Mouse (Mus musculus): ENCODE measurements at regions not wholly inside any gene's neighbourhood (a gene's known extent, or its start where the extent isn't known, plus 50 kb on each side); places are given as distances from the start of the nearest gene placed in this dataset.

DNA sequence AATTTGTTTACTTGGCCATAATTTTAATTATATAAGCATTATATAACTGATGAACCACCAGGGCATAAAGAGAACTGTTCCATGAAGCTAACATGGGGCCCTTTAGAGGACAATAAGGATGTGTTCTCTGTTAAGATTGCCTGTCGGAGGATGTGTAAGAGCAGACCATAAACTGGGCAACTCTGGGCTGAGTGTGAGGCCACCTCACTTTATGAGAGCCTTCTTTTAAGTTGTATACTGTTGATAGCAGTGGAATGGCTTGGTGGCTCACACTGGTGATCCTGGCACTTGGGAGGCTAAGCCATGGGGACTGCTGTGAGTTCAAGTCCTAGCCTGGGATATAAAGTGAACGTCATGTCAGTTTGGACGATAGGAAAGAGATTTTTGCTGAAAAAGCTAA lies 227.3 kb upstream of the Krr1 start:
- no peak for ATAC-seq

GRCm38 (mm10) chr10:111746067-111746878 lies 226.2 kb upstream of the Krr1 start:
- no peak for ATAC-seq

GRCm38 (mm10) chr10:111746879-111747477 lies 225.5 kb upstream of the Krr1 start:
- no peak for ATAC-seq

- ATAC-seq = no peak
These were observed 224.0 kb upstream of the Krr1 start for GRCm38 (mm10) chr10:111748482-111748881.

GRCm38 (mm10) chr10:111753646-111754045 lies 218.8 kb upstream of the Krr1 start:
- no peak for ATAC-seq

DNA sequence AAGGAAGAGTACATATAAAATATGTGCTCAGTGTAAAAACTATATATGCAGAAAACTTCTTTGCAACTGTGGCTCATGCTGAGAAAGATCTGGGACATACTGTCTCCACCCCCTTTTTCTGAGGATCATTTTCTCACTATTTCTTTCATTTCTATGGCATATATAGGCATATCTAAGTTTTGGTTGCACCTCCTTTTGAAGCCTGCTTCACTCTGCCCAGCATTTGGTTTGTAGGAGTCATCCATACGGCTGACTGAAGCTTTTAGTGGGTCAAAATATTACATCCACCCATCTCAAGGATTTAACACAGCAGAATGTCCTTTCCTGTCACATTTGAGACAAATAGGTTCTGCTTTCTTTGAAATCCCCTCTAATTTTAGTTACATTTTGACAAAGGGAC lies 216.5 kb upstream of the Krr1 start:
- ATAC-seq = no peak

DNA sequence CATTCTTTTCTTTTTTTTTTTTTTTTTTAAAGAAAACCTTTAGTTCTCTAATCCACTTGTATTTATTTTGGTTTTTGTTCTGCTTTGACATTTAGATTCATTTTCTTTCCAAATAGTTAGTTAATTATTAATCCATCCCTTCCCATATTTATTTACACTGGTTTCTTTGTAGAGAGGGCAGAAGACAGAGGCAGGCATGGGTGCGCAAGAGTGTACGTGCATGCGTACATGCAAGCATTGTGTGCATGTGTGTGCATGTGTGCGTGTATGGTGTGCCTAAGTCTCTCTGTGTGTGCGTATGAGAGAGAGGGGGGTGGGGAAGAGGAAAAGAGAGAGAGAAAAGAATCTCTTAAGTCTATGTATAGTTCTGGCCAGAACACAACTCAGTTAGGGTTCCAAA lies 215.9 kb upstream of the Krr1 start:
- ATAC-seq = no peak

DNA sequence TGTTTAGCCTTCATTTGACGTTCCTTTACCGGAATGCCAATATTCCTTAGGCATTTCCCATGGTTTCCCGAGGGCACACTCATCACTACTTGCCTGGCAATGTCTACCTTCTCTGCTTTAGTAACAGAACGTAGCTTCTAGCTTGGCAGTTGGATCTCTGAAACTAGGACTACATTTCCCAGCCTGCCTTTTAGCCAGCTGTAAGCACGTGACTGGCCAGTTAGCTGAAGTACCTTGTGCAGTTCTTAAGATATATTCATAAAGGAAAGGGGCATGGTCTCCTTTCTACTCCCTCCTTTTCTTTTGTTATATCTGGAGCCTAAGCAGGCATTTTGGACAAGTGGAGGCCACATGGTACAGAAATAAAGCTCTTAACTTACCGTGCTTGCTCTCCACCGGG lies 214.8 kb upstream of the Krr1 start:
- no peak for ATAC-seq

DNA sequence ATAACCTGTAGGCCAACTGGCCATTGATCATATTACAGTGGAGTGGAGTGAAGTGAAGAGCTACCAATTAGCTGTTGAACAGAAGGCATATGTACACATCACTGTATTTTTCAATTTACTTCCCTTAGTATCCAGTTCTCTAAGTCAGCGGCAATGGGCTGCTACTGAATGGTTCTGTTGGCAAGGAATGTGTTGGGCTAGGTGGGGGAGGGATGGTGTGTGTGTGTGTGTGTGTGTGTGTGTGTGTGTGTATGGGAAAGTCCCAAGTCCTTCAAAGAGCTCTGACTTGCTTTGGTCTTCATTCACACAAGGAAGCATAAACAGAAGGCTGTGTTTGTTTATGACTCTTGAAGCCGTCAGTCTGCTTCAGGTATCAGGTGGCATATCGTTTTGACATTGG lies 213.0 kb upstream of the Krr1 start:
- no peak for ATAC-seq

- ATAC-seq = no peak
These were observed 209.5 kb upstream of the Krr1 start for GRCm38 (mm10) chr10:111762751-111763528.

DNA sequence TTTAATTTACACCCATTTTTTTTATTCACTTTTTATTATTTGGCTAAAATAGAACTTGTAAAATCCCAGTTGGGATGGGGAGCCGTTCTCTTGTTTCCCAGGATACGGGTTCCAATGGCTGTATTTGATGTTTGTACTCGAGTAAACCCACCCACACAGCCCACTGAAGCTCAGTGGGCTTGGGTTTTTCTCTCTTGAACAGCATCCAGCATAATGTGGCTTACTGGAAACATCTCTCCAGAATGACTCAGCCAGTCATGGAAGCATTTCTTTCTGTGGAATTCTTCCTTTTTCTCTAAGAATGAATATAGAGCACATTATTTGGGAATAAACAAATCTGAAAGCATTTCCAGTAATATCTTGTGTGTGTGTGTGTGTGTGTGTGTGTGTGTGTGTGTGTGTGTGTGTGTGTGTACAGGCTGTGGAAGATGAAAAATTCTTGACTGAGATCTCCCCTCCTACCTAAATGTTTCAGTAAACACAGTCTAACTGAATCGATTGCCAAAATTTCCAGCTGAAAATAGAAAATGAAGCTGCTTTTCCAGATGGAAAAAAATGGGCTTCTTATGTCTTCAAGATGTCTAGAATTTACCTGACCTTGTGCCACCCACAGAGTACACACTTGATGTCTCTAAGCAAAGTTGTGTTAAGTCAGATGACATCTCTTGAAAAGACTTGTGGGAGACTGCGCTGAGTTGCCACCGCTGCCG lies 205.3 kb upstream of the Krr1 start:
- no peak for ATAC-seq

GRCm38 (mm10) chr10:111767813-111768455 lies 204.5 kb upstream of the Krr1 start:
- ATAC-seq = no peak

DNA sequence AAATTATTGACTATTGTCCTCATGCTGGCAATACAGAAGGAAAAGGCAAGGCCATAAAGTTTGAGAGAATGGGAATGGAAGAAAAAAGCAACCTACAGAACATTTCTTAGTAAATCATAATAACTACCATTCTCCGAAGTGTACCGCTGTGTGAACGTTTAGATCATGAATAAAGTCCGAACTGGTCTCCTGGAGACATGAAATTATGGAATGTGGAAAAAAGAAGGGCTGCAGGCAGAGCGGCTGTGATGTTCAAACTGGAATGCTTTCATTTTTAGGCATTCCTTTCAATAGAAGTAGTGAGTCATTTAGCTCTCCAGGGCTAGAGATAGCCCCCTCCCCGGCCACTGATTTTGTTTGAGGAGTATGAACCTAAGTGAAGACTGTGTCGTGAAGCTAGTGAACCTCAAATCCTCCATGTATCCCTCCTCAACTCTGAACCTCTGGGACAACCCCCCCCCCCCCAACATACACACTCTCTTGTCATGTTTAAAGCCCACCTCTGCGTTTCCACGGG lies 202.9 kb upstream of the Krr1 start:
- ATAC-seq = no peak

DNA sequence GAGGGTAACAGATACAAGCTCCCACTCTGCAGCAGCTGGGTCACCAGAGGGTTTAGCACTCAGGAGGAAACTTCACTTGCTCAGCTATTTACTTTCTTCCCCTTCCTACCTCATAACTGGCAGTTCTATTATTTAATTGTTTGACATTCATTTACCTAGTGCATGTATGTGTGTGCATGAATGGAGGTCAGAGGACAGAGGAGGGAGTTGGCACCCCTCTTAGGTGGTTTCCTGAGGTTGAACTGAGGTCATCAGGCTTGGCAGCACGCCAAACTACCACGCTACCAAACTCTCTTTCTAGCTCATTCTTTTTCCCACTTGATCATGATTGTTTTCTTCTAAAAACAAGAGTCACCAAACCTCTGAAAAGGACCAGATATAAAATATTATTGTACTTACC lies 202.4 kb upstream of the Krr1 start:
- no peak for ATAC-seq

GRCm38 (mm10) chr10:111771010-111771409 lies 201.5 kb upstream of the Krr1 start:
- ATAC-seq = no peak

- no peak for ATAC-seq
These were observed 194.9 kb upstream of the Krr1 start for GRCm38 (mm10) chr10:111777559-111777958.

- no peak for ATAC-seq
These were observed 194.4 kb upstream of the Krr1 start for GRCm38 (mm10) chr10:111778111-111778510.

DNA sequence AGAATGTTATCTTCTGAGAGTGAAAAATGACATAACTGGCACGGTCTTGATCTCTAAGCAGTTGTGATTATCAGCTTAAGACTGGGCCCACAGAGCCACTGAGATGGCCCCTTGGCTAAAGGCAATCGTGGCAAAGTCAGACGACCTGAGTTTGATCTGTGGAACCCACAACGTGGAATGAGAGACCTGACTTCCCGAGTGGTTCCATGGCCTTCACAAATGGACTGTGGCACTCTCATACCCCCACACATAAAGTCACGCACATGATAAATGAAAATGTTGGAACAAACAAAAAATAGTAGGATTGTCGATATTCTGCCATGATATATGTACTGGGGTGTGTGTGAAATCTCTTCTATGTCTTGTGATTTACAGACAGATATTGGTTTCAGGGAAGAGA lies 192.5 kb upstream of the Krr1 start:
- ATAC-seq = no peak

GRCm38 (mm10) chr10:111782195-111782810 lies 190.2 kb upstream of the Krr1 start:
- peak; percentile 45 for ATAC-seq

- ATAC-seq = no peak
These were observed 189.0 kb upstream of the Krr1 start for GRCm38 (mm10) chr10:111783496-111783895.

- no peak for ATAC-seq
These were observed 188.2 kb upstream of the Krr1 start for GRCm38 (mm10) chr10:111784065-111784853.

Measured in CD4-positive, CD25-positive, alpha-beta regulatory T cell, adult 4 months (primary cell).